Mouse (Mus musculus): ENCODE data around the gene Gps2. TPM values are rescaled to one million over a fixed set of nuclear protein-coding genes. Genes with fewer than 3 reads are reported as not detected.
A peak's percentile ranks its signal among the peaks of the same experiment; 100 is the strongest.

Gps2 gene
- polyA plus RNA-seq (2012; ENCODE audit: insufficient read depth, insufficient read length, missing spikeins) = 92.8 and 103 TPM in 2 replicates

- peak within 1 kb of the TSS; percentile 59 for H3K27ac ChIP-seq (ENCODE audit: insufficient read depth, low read depth, low read length)
- peaks cover 24% of the 10 kb centered on the region for H3K4me1 ChIP-seq (ENCODE audit: control insufficient read depth, insufficient read depth, low read length)
- peak within 1 kb of the TSS; percentile 69 for H3K4me3 ChIP-seq (ENCODE audit: insufficient read depth, low read length)
- no peak for TF ChIP-seq POLR2A (IDR thresholded peaks at IDR 0.05; ENCODE audit: borderline replicate concordance, low read depth, low read length)
- no peak for TF ChIP-seq CTCF (IDR thresholded peaks at IDR 0.05; ENCODE audit: low read depth, low read length)
Observed at GRCm38 (mm10) chr11:69913554-69914371, at the start of gene Gps2. Gene Gps2, plus strand, starts transcription at chr11:69913888.

GRCm38 (mm10) chr11:69864138-69864860 lies 49.4 kb upstream of the Gps2 start:
- Histone ChIP-seq H3K27ac (ENCODE audit: insufficient read depth, low read depth, low read length) (no peak overlapping the region), H3K4me1 (ENCODE audit: control insufficient read depth, insufficient read depth, low read length) (no peaks in the 10 kb centered on the region), H3K4me3 (ENCODE audit: insufficient read depth, low read length) (no peak overlapping the region)
- TF ChIP-seq CTCF (IDR thresholded peaks at IDR 0.05; ENCODE audit: low read depth, low read length) (no peak), POLR2A (IDR thresholded peaks at IDR 0.05; ENCODE audit: borderline replicate concordance, low read depth, low read length) (no peak)

GRCm38 (mm10) chr11:69865561-69865960 lies 48.1 kb upstream of the Gps2 start:
- no peaks in the 10 kb centered on the region for H3K4me1 ChIP-seq (ENCODE audit: control insufficient read depth, insufficient read depth, low read length)
- H3K27ac ChIP-seq (ENCODE audit: insufficient read depth, low read depth, low read length) = no peak overlapping the region
- H3K4me3 ChIP-seq (ENCODE audit: insufficient read depth, low read length) = no peak overlapping the region
- TF ChIP-seq POLR2A (IDR thresholded peaks at IDR 0.05; ENCODE audit: borderline replicate concordance, low read depth, low read length) (no peak), CTCF (IDR thresholded peaks at IDR 0.05; ENCODE audit: low read depth, low read length) (no peak)

- Histone ChIP-seq H3K4me3 (ENCODE audit: insufficient read depth, low read length) (no peak overlapping the region), H3K4me1 (ENCODE audit: control insufficient read depth, insufficient read depth, low read length) (no peaks in the 10 kb centered on the region), H3K27ac (ENCODE audit: insufficient read depth, low read depth, low read length) (no peak overlapping the region)
- TF ChIP-seq POLR2A (IDR thresholded peaks at IDR 0.05; ENCODE audit: borderline replicate concordance, low read depth, low read length) (no peak), CTCF (IDR thresholded peaks at IDR 0.05; ENCODE audit: low read depth, low read length) (no peak)
Observed at GRCm38 (mm10) chr11:69867335-69867734, 46.4 kb upstream of the Gps2 start.

- Histone ChIP-seq H3K27ac (ENCODE audit: insufficient read depth, low read depth, low read length) (no peak overlapping the region), H3K4me1 (ENCODE audit: control insufficient read depth, insufficient read depth, low read length) (no peaks in the 10 kb centered on the region), H3K4me3 (ENCODE audit: insufficient read depth, low read length) (no peak overlapping the region)
- TF ChIP-seq POLR2A (IDR thresholded peaks at IDR 0.05; ENCODE audit: borderline replicate concordance, low read depth, low read length) (no peak), CTCF (IDR thresholded peaks at IDR 0.05; ENCODE audit: low read depth, low read length) (no peak)
Observed at GRCm38 (mm10) chr11:69870289-69871069, 43.2 kb upstream of the Gps2 start.

GRCm38 (mm10) chr11:69871822-69872221 lies 41.9 kb upstream of the Gps2 start:
- no peak for TF ChIP-seq POLR2A (IDR thresholded peaks at IDR 0.05; ENCODE audit: borderline replicate concordance, low read depth, low read length)
- TF ChIP-seq CTCF (IDR thresholded peaks at IDR 0.05; ENCODE audit: low read depth, low read length) = no peak
- Histone ChIP-seq H3K27ac (ENCODE audit: insufficient read depth, low read depth, low read length) (no peak overlapping the region), H3K4me1 (ENCODE audit: control insufficient read depth, insufficient read depth, low read length) (no peaks in the 10 kb centered on the region), H3K4me3 (ENCODE audit: insufficient read depth, low read length) (no peak overlapping the region)

GRCm38 (mm10) chr11:69872451-69872850 lies 41.2 kb upstream of the Gps2 start:
- no peak overlapping the region for H3K27ac ChIP-seq (ENCODE audit: insufficient read depth, low read depth, low read length)
- no peak for TF ChIP-seq CTCF (IDR thresholded peaks at IDR 0.05; ENCODE audit: low read depth, low read length)
- no peak for TF ChIP-seq POLR2A (IDR thresholded peaks at IDR 0.05; ENCODE audit: borderline replicate concordance, low read depth, low read length)
- H3K4me1 ChIP-seq (ENCODE audit: control insufficient read depth, insufficient read depth, low read length) = no peaks in the 10 kb centered on the region
- no peak overlapping the region for H3K4me3 ChIP-seq (ENCODE audit: insufficient read depth, low read length)

- Histone ChIP-seq H3K4me3 (ENCODE audit: insufficient read depth, low read length) (no peak overlapping the region), H3K4me1 (ENCODE audit: control insufficient read depth, insufficient read depth, low read length) (peaks cover 4% of the 10 kb centered on the region; the same call in 1 of the 2 replicates), H3K27ac (ENCODE audit: insufficient read depth, low read depth, low read length) (no peak overlapping the region)
- no peak for TF ChIP-seq POLR2A (IDR thresholded peaks at IDR 0.05; ENCODE audit: borderline replicate concordance, low read depth, low read length)
- no peak for TF ChIP-seq CTCF (IDR thresholded peaks at IDR 0.05; ENCODE audit: low read depth, low read length)
Observed at GRCm38 (mm10) chr11:69876186-69876585, 37.5 kb upstream of the Gps2 start.

- peak; percentile 61 for TF ChIP-seq CTCF (IDR thresholded peaks at IDR 0.05; ENCODE audit: low read depth, low read length)
- TF ChIP-seq POLR2A (IDR thresholded peaks at IDR 0.05; ENCODE audit: borderline replicate concordance, low read depth, low read length) = no peak
- Histone ChIP-seq H3K4me3 (ENCODE audit: insufficient read depth, low read length) (no peak overlapping the region), H3K27ac (ENCODE audit: insufficient read depth, low read depth, low read length) (no peak overlapping the region), H3K4me1 (ENCODE audit: control insufficient read depth, insufficient read depth, low read length) (peaks cover 8% of the 10 kb centered on the region)
Observed at GRCm38 (mm10) chr11:69876867-69877266, 36.8 kb upstream of the Gps2 start.
